Mouse (Mus musculus) stomach, postnatal 0 days (tissue): ENCODE measurements around the gene Hmx1. TPM values are rescaled to one million over a fixed set of nuclear protein-coding genes. Genes with fewer than 3 reads are reported as not detected.

Experiments used
- ATAC-seq: fragments of 200-750 bp; cut with Nextera tagmentation; 2 replicates; pipeline ENCODE4 v1.8.0; 2017; ENCODE audit not compliant: low FRiP score, low TSS enrichment
- DNase-seq: peaks from one replicate; pipeline ENCODE4 v3.0.0-alpha.2; 2016; ENCODE audit warnings: low spot score
- H3K27ac ChIP-seq: fragments of 300-500 bp; sonication (generic); replicated peaks from 2 replicates; pipeline ENCODE4 v1.5.1; 2014; ENCODE audit warnings: mild to moderate bottlenecking, control low read depth
- H3K27me3 ChIP-seq: fragments of 300-500 bp; sonication (generic); 2 replicates; pipeline ENCODE4 v1.6.1; 2014; ENCODE audit warnings: low read length; ENCODE audit not compliant: control insufficient read depth, insufficient read depth
- H3K36me3 ChIP-seq: fragments of 300-500 bp; sonication (generic); 2 replicates; pipeline ENCODE4 v1.6.1; 2014; ENCODE audit warnings: low read length, mixed read lengths; ENCODE audit not compliant: control insufficient read depth, insufficient read depth
- H3K4me1 ChIP-seq: fragments of 300-500 bp; sonication (generic); replicated peaks from 2 replicates; pipeline ENCODE4 v1.6.1; 2014; ENCODE audit warnings: antibody characterized with exemption; ENCODE audit not compliant: control insufficient read depth, insufficient read depth
- H3K4me2 ChIP-seq: fragments of 300-500 bp; sonication (generic); replicated peaks from 2 replicates; pipeline ENCODE4 v1.6.1; 2014; ENCODE audit warnings: low read depth, mild to moderate bottlenecking, control low read depth, moderate library complexity
- H3K4me3 ChIP-seq: fragments of 300-500 bp; sonication (generic); 2 replicates; pipeline ENCODE4 v1.5.1; 2014; ENCODE audit warnings: low read depth, low read length, control low read depth
- H3K9ac ChIP-seq: fragments of 300-500 bp; sonication (generic); 2 replicates; pipeline ENCODE4 v1.6.1; 2014; ENCODE audit warnings: mild to moderate bottlenecking, low read length, control low read depth, mixed read lengths
- H3K9me3 ChIP-seq: fragments of 300-500 bp; sonication (generic); 2 replicates; pipeline ENCODE4 v1.6.1; 2016; ENCODE audit warnings: low read length; ENCODE audit not compliant: control insufficient read depth
- CTCF ChIP-seq: IDR thresholded peaks from 2 replicates; pipeline ENCODE4 v1.5.1; 2016; ENCODE audit warnings: antibody characterized with exemption, low read depth, mild to moderate bottlenecking, moderate library complexity
- EP300 ChIP-seq: optimal IDR thresholded peaks from 2 replicates; pipeline ENCODE3; 2016; ENCODE audit warnings: antibody characterized with exemption
- WGBS: fragments of 180-500 bp; shearing (Covaris S2); extraction: QIAGEN DNeasy Blood & Tissue Kit; methylation state at CpG from one replicate; pipeline ENCODE4 v1.1.7; 2014; 5-methylcytosine and 5-hydroxymethylcytosine counted together
- polyA plus RNA-seq: library from polyadenylated mRNA; unstranded; fragments of >200 nt; fragmentation: Nextera tagmentation; extraction: Ambion mirVana; gene quantifications from 2 replicates; pipeline ENCODE4 v1.2.1, GENCODE M21; 2015

The Hmx1 gene
- polyA plus RNA-seq, 1 experiment from 2014 or later, result not detected

- Histone ChIP-seq H3K4me3 (no peak overlapping the region), H3K4me2 (no peak overlapping the region), H3K4me1 (no peaks in the 10 kb centered on the region), H3K27me3 (no peaks in the 10 kb centered on the region; the same call in 1 of the 2 replicates), H3K9me3 (no peaks in the 10 kb centered on the region), H3K27ac (no peak overlapping the region), H3K9ac (no peak overlapping the region), H3K36me3 (no peaks in the 10 kb centered on the region)
- no peak for TF ChIP-seq EP300
- no peak for TF ChIP-seq CTCF
- WGBS, result 44% methylated on average over 20 of the region's 20 CpGs
- DNase-seq, result no peak
- no peak for ATAC-seq
Observed at GRCm38 (mm10) chr5:35366241-35367032, 22.5 kb upstream of the Hmx1 start.

DNA sequence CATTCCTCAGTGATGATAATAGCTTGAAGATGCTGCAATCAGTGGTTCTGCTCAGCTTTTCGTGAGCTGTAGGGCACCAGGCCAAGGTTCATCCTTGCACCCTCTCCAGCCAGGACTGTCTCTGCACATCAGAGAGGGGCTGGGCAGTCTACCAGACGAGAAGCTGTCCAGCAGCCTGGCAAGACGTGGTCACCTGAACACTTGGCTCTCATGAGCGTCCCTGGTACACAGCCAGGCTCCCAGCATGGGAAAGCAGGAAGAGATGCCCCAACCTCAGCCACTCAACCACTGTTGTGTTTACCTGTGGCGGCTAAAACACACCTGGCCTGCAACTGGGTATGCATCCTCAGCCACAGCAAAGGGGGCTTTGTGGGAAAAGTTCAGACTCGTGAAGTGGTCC is 20.0 kb upstream of the Hmx1 start:
- Histone ChIP-seq H3K4me3 (no peak overlapping the region), H3K9me3 (no peaks in the 10 kb centered on the region), H3K36me3 (no peaks in the 10 kb centered on the region), H3K4me1 (no peaks in the 10 kb centered on the region), H3K4me2 (no peak overlapping the region), H3K27ac (no peak overlapping the region), H3K27me3 (no peaks in the 10 kb centered on the region; the same call in 1 of the 2 replicates), H3K9ac (no peak overlapping the region)
- TF ChIP-seq CTCF (no peak), EP300 (no peak)
- no peak for ATAC-seq
- WGBS, result 72% methylated on average over 6 of the region's 6 CpGs
- no peak for DNase-seq

- H3K36me3 ChIP-seq, result no peaks in the 10 kb centered on the region
- H3K27me3 ChIP-seq, result peaks cover 8% of the 10 kb centered on the region; the same call in 1 of the 2 replicates
- H3K27ac ChIP-seq, result no peak overlapping the region
- H3K9ac ChIP-seq, result no peak overlapping the region
- ATAC-seq (no peak), DNase-seq (no peak)
- WGBS, result 46% methylated on average over 2 of the region's 2 CpGs
- no peak for TF ChIP-seq EP300
- peak; percentile 34 for TF ChIP-seq CTCF
- no peak overlapping the region for H3K4me2 ChIP-seq
- H3K4me3 ChIP-seq, result no peak overlapping the region
- H3K9me3 ChIP-seq, result no peaks in the 10 kb centered on the region
- H3K4me1 ChIP-seq, result no peaks in the 10 kb centered on the region
Observed at GRCm38 (mm10) chr5:35379066-35379465, 9.8 kb upstream of the Hmx1 start.

- WGBS, result 0% methylated on average over 4 of the region's 4 CpGs
- Histone ChIP-seq H3K4me1 (no peaks in the 10 kb centered on the region), H3K36me3 (no peaks in the 10 kb centered on the region), H3K4me2 (no peak overlapping the region), H3K9ac (no peak overlapping the region), H3K9me3 (no peaks in the 10 kb centered on the region), H3K27me3 (peaks cover 11% of the 10 kb centered on the region; the same call in 1 of the 2 replicates), H3K27ac (no peak overlapping the region), H3K4me3 (no peak overlapping the region)
- DNase-seq, result peak; percentile 57
- no peak for ATAC-seq
- TF ChIP-seq CTCF (peak; percentile 84), EP300 (no peak)
Observed at GRCm38 (mm10) chr5:35379815-35380214, 9.1 kb upstream of the Hmx1 start.

- Histone ChIP-seq H3K27me3 (peaks cover 65% of the 10 kb centered on the region), H3K9me3 (peaks cover 3% of the 10 kb centered on the region; the same call in 1 of the 2 replicates), H3K36me3 (no peaks in the 10 kb centered on the region), H3K4me2 (peak overlapping the region; percentile 52), H3K4me1 (no peaks in the 10 kb centered on the region), H3K27ac (no peak overlapping the region), H3K4me3 (peak overlapping the region; percentile 36), H3K9ac (no peak overlapping the region)
- WGBS, result under 1% methylated on average over 38 of the region's 38 CpGs
- no peak for DNase-seq
- no peak for TF ChIP-seq CTCF
- no peak for TF ChIP-seq EP300
- ATAC-seq, result no peak
Observed at GRCm38 (mm10) chr5:35387834-35388490, 946 bp upstream of the Hmx1 start.

DNA sequence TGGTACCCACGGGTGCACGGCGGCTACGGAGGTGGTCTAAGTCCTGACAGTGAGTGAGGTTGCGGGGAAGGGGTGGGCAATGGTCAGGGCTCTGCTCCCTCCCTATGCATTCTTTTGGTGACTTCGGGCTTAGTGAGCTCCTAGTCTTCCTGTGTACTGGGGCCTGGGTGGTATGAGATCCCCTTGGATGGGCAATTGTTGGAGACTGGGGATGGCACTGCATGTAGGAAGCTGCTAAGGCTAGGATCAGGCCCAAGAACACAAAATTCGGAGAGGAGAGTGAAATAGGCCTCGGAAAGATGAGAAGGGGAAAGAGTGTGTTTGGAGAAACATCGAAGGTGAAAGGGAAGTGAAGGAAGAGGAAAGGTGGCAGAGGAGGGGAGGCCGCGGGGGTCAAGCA is 533 bp downstream of the Hmx1 start:
- H3K9ac ChIP-seq, result no peak overlapping the region
- H3K27me3 ChIP-seq, result peaks cover 66% of the 10 kb centered on the region
- no peak overlapping the region for H3K27ac ChIP-seq
- H3K4me3 ChIP-seq, result 0 out of 2 replicates have a peak overlapping the region, but pooled peaks have one; percentile 36
- 8% methylated on average over 11 of the region's 11 CpGs for WGBS
- no peak overlapping the region for H3K4me2 ChIP-seq
- no peak for ATAC-seq
- H3K9me3 ChIP-seq, result peaks cover 3% of the 10 kb centered on the region; the same call in 1 of the 2 replicates
- DNase-seq, result no peak
- TF ChIP-seq EP300, result no peak
- no peak for TF ChIP-seq CTCF
- H3K36me3 ChIP-seq, result no peaks in the 10 kb centered on the region
- no peaks in the 10 kb centered on the region for H3K4me1 ChIP-seq
